Mouse (Mus musculus) MEL (cell line): Measurements from ENCODE around the gene Ltbp2. TPM values are rescaled to one million over a fixed set of nuclear protein-coding genes. Genes with fewer than 3 reads are reported as not detected.

ENCODE experiments used
- DNase-seq: peaks from one replicate; pipeline ENCODE4 v3.0.0; 2011; ENCODE audit warnings: low read depth, low spot score
- H3K27ac ChIP-seq: 2 replicates; pipeline ENCODE4 v1.5.1; 2012; ENCODE audit warnings: low read depth, mild to moderate bottlenecking, control low read depth, low read length, moderate library complexity; ENCODE audit not compliant: control insufficient read depth
- H3K27me3 ChIP-seq, 2 experiments: fragments of 150-350 bp in 1 of 2; sonication (generic) in 1 of 2; 2 replicates each; pipeline ENCODE4 v1.6.1; 2012; ENCODE audit warnings: low read length in 2 of 2, mild to moderate bottlenecking in 2 of 2, improper control_type of control experiment in 1 of 2, moderate library complexity in 1 of 2; ENCODE audit not compliant: insufficient read depth in 2 of 2, control insufficient read depth in 1 of 2
- H3K36me3 ChIP-seq, 2 experiments: 2 replicates each; pipeline ENCODE4 v1.6.1; 2012 to 2014; ENCODE audit warnings: low read length in 2 of 2, improper control_type of control experiment in 1 of 2, inconsistent platforms in 1 of 2, mild to moderate bottlenecking in 1 of 2; ENCODE audit not compliant: insufficient read depth in 2 of 2, control insufficient read depth in 1 of 2
- H3K4me1 ChIP-seq, 2 experiments: fragments of 150-350 bp in 1 of 2; sonication (generic) in 1 of 2; 2 replicates each; pipeline ENCODE4 v1.6.1; 2012; ENCODE audit warnings: low read length in 2 of 2, improper control_type of control experiment in 1 of 2, mild to moderate bottlenecking in 1 of 2; ENCODE audit not compliant: insufficient read depth in 2 of 2, control insufficient read depth in 1 of 2
- H3K4me3 ChIP-seq, 2 experiments: fragments of 150-350 bp in 1 of 2; sonication (generic) in 1 of 2; 2 replicates each; pipeline ENCODE4 v1.5.1; 2012; ENCODE audit warnings: low read depth in 2 of 2, low read length in 2 of 2, mild to moderate bottlenecking in 2 of 2, moderate library complexity in 2 of 2, control low read depth in 1 of 2, improper control_type of control experiment in 1 of 2; ENCODE audit not compliant: control insufficient read depth in 1 of 2, insufficient read depth in 1 of 2
- H3K79me2 ChIP-seq: 2 replicates; pipeline ENCODE4 v1.6.1; 2012; ENCODE audit warnings: mild to moderate bottlenecking, low read length, moderate library complexity; ENCODE audit not compliant: control insufficient read depth, poor library complexity, insufficient read depth
- H3K9ac ChIP-seq: 2 replicates; pipeline ENCODE4 v1.6.1; 2012; ENCODE audit warnings: low read depth, mild to moderate bottlenecking, control low read depth, low read length, moderate library complexity; ENCODE audit not compliant: control insufficient read depth, poor library complexity, severe bottlenecking
- H3K9me3 ChIP-seq: fragments of 150-350 bp; sonication (generic); replicated peaks from 2 replicates; pipeline ENCODE4 v1.6.1; 2012; ENCODE audit warnings: mild to moderate bottlenecking, low read length, improper control_type of control experiment, moderate library complexity; ENCODE audit not compliant: insufficient read depth
- CHD1 ChIP-seq: IDR thresholded peaks from 2 replicates; pipeline ENCODE4 v1.6.1; 2012; ENCODE audit warnings: low read depth, mild to moderate bottlenecking, inconsistent platforms, low read length, improper control_type of control experiment
- EP300 ChIP-seq, 2 experiments: IDR thresholded peaks; 2 replicates each; pipeline ENCODE4 v1.6.1; 2011; ENCODE audit warnings: improper control_type of control experiment in 2 of 2, low read length in 2 of 2, low read depth in 1 of 2, mild to moderate bottlenecking in 1 of 2
- ETS1 ChIP-seq: IDR thresholded peaks from 2 replicates; pipeline ENCODE4 v1.6.1; 2012; ENCODE audit warnings: low read depth, mild to moderate bottlenecking, inconsistent platforms, low read length, improper control_type of control experiment, moderate library complexity
- GABPA ChIP-seq: IDR thresholded peaks from 2 replicates; pipeline ENCODE4 v1.6.1; 2012; ENCODE audit warnings: low read depth, mild to moderate bottlenecking, inconsistent platforms, low read length, improper control_type of control experiment, moderate library complexity
- GATA1 ChIP-seq: IDR thresholded peaks from 2 replicates; pipeline ENCODE4 v1.6.1; 2011; ENCODE audit warnings: low read depth, low read length, improper control_type of control experiment
- MAFK ChIP-seq: IDR thresholded peaks from 2 replicates; pipeline ENCODE4 v1.6.1; 2011; ENCODE audit warnings: low read depth, mild to moderate bottlenecking, low read length, improper control_type of control experiment, borderline replicate concordance
- MEF2A ChIP-seq: IDR thresholded peaks from 2 replicates; pipeline ENCODE4 v1.6.1; 2014; ENCODE audit warnings: low read depth, mild to moderate bottlenecking, inconsistent platforms, low read length, improper control_type of control experiment; ENCODE audit not compliant: poor library complexity, insufficient replicate concordance, severe bottlenecking; ENCODE audit errors: extremely low read depth
- MXI1 ChIP-seq: IDR thresholded peaks from 2 replicates; pipeline ENCODE4 v1.6.1; 2011; ENCODE audit warnings: mild to moderate bottlenecking, low read depth, low read length, improper control_type of control experiment
- MYB ChIP-seq: IDR thresholded peaks from 2 replicates; pipeline ENCODE4 v1.6.1; 2011; ENCODE audit warnings: mild to moderate bottlenecking, low read depth, low read length, improper control_type of control experiment
- POLR2A ChIP-seq, 2 experiments: IDR thresholded peaks; 2 replicates each; pipeline ENCODE4 v1.6.1; 2011 to 2012; ENCODE audit warnings: low read length in 2 of 2, mild to moderate bottlenecking in 2 of 2, control low read depth in 1 of 2, improper control_type of control experiment in 1 of 2, low read depth in 1 of 2, moderate library complexity in 1 of 2; ENCODE audit not compliant: control insufficient read depth in 1 of 2, insufficient read depth in 1 of 2, poor library complexity in 1 of 2
- POLR2AphosphoS5 ChIP-seq: IDR thresholded peaks from 2 replicates; pipeline ENCODE4 v1.6.1; 2012; ENCODE audit warnings: low read depth, borderline replicate concordance, mild to moderate bottlenecking, inconsistent platforms, low read length, moderate library complexity, mixed read lengths
- RAD21 ChIP-seq: IDR thresholded peaks from 2 replicates; pipeline ENCODE4 v1.6.1; 2011; ENCODE audit warnings: mild to moderate bottlenecking, low read depth, low read length, improper control_type of control experiment
- RCOR1 ChIP-seq: IDR thresholded peaks from 2 replicates; pipeline ENCODE4 v1.6.1; 2012; ENCODE audit warnings: low read depth, mild to moderate bottlenecking, inconsistent platforms, low read length, improper control_type of control experiment
- SIN3A ChIP-seq: IDR thresholded peaks from 2 replicates; pipeline ENCODE4 v1.6.1; 2012; ENCODE audit warnings: low read length, improper control_type of control experiment, inconsistent platforms
- TBP ChIP-seq: IDR thresholded peaks from 2 replicates; pipeline ENCODE4 v1.8.0; 2011; ENCODE audit warnings: low read depth, low read length, improper control_type of control experiment
- TCF12 ChIP-seq: IDR thresholded peaks from 2 replicates; pipeline ENCODE4 v1.6.1; 2014; ENCODE audit warnings: low read depth, mild to moderate bottlenecking, inconsistent platforms, low read length, improper control_type of control experiment, moderate library complexity
- UBTF ChIP-seq: IDR thresholded peaks from 2 replicates; pipeline ENCODE4 v1.6.1; 2012; ENCODE audit warnings: low read depth, mild to moderate bottlenecking, inconsistent platforms, low read length, improper control_type of control experiment, moderate library complexity, borderline replicate concordance; ENCODE audit not compliant: insufficient read depth
- USF2 ChIP-seq, 2 experiments: IDR thresholded peaks; 2 replicates each; pipeline ENCODE4 v1.6.1; 2011 to 2012; ENCODE audit warnings: improper control_type of control experiment in 2 of 2, low read length in 2 of 2, borderline replicate concordance in 1 of 2, inconsistent platforms in 1 of 2, low read depth in 1 of 2, mild to moderate bottlenecking in 1 of 2; ENCODE audit not compliant: insufficient read depth in 1 of 2
- ZC3H11A ChIP-seq: IDR thresholded peaks from 2 replicates; pipeline ENCODE4 v1.6.1; 2012; ENCODE audit warnings: low read depth, mild to moderate bottlenecking, inconsistent platforms, low read length, improper control_type of control experiment
- ZKSCAN1 ChIP-seq: IDR thresholded peaks from 2 replicates; pipeline ENCODE4 v1.6.1; 2012; ENCODE audit warnings: low read depth, mild to moderate bottlenecking, inconsistent platforms, low read length, improper control_type of control experiment, moderate library complexity
- ZMIZ1 ChIP-seq: IDR thresholded peaks from 2 replicates; pipeline ENCODE4 v1.6.1; 2012; ENCODE audit warnings: low read depth, mild to moderate bottlenecking, inconsistent platforms, low read length, improper control_type of control experiment, moderate library complexity
- polyA plus RNA-seq, 2 experiments: library from polyadenylated mRNA; stranded (reverse) in 1 of 2; unstranded in 1 of 2; fragments of >175 nt in 1 of 2; fragments of >200 nt in 1 of 2; gene quantifications; 2 replicates each; pipeline versions ENCODE4 v1.2.1 to v1.2.4; 2012; ENCODE audit warnings: low replicate concordance in 2 of 2, low read depth in 1 of 2; ENCODE audit not compliant: insufficient read length in 2 of 2, insufficient read depth in 1 of 2, missing spikeins in 1 of 2
- total RNA-seq: library from RNA; depleted of rRNA; stranded (reverse); fragments of 300-350 nt; gene quantifications from 2 replicates; pipeline ENCODE4 v1.2.3, GENCODE M21; 2012

Gene Ltbp2
- total and polyA plus RNA-seq, 3 experiments = 0.01 to 0.08 TPM; not detected in 1

GRCm38 (mm10) chr12:84896235-84896634 is 19.9 kb upstream of the Ltbp2 start:
- no peaks in the 10 kb centered on the region for H3K79me2 ChIP-seq
- H3K9ac ChIP-seq = no peak overlapping the region
- no peak for DNase-seq
- H3K27ac ChIP-seq = no peak overlapping the region
- TF ChIP-seq RAD21 = no peak
- TF ChIP-seq POLR2A (IDR thresholded peaks at IDR 0.05; ENCODE audit: control insufficient read depth in 1 of 2, insufficient read depth in 1 of 2, low read depth in 1 of 2, low read length in 2 of 2, poor library complexity in 1 of 2) = no peak
- no peak for TF ChIP-seq SIN3A
- TF ChIP-seq RCOR1 = no peak
- H3K9me3 ChIP-seq = no peaks in the 10 kb centered on the region
- peaks cover 0 to 12% of the 10 kb centered on the region in 2 experiments; a peak in 3 of 4 replicates for H3K4me1 ChIP-seq
- H3K27me3 ChIP-seq = peaks cover 2% of the 10 kb centered on the region in 2 experiments; a peak in 2 of 4 replicates
- H3K36me3 ChIP-seq = no peaks in the 10 kb centered on the region; a peak in 1 of 4 replicates
- H3K4me3 ChIP-seq = no peak overlapping the region

- H3K27me3 ChIP-seq = peaks cover 2 to 5% of the 10 kb centered on the region in 2 experiments; a peak in 2 of 4 replicates
- no peak for DNase-seq
Observed at GRCm38 (mm10) chr12:84893648-84894628, 17.6 kb upstream of the Ltbp2 start.

GRCm38 (mm10) chr12:84890289-84890688 is 14.0 kb upstream of the Ltbp2 start:
- Histone ChIP-seq H3K4me1 (no peaks in the 10 kb centered on the region), H3K27me3 (peaks cover 2 to 8% of the 10 kb centered on the region in 2 experiments; a peak in 2 of 4 replicates), H3K79me2 (no peaks in the 10 kb centered on the region), H3K9me3 (no peaks in the 10 kb centered on the region), H3K9ac (no peak overlapping the region), H3K4me3 (no peak overlapping the region), H3K36me3 (no peaks in the 10 kb centered on the region), H3K27ac (no peak overlapping the region)
- no peak for DNase-seq
- no peak for TF ChIP-seq TCF12
- TF ChIP-seq UBTF = no peak
- TF ChIP-seq GABPA = no peak
- TF ChIP-seq RAD21 = no peak
- no peak for TF ChIP-seq ZMIZ1
- TF ChIP-seq ZKSCAN1 = no peak
- TF ChIP-seq USF2 (IDR thresholded peaks at IDR 0.05; ENCODE audit: borderline replicate concordance in 1 of 2, insufficient read depth in 1 of 2, low read depth in 1 of 2, low read length in 2 of 2) = no peak
- no peak for TF ChIP-seq EP300 (IDR thresholded peaks at IDR 0.05; ENCODE audit: low read depth in 1 of 2, low read length in 2 of 2)
- TF ChIP-seq SIN3A = no peak
- TF ChIP-seq MEF2A = no peak

More at GRCm38 (mm10) chr12:84893648-84894628, 17.6 kb upstream of the Ltbp2 start:
- Histone ChIP-seq H3K27ac (no peak overlapping the region), H3K79me2 (no peaks in the 10 kb centered on the region), H3K36me3 (no peaks in the 10 kb centered on the region; a peak in 1 of 4 replicates), H3K4me1 (peaks cover 0 to 6% of the 10 kb centered on the region in 2 experiments; a peak in 2 of 4 replicates), H3K9me3 (no peaks in the 10 kb centered on the region), H3K9ac (no peak overlapping the region), H3K4me3 (no peak overlapping the region)
- no peak for TF ChIP-seq TBP
- no peak for TF ChIP-seq MXI1
- TF ChIP-seq GATA1 = no peak
- no peak for TF ChIP-seq MYB
- no peak for TF ChIP-seq MAFK
- no peak for TF ChIP-seq SIN3A
- TF ChIP-seq POLR2AphosphoS5 = no peak
- TF ChIP-seq MEF2A = no peak
- no peak for TF ChIP-seq ZC3H11A
- TF ChIP-seq EP300 (IDR thresholded peaks at IDR 0.05; ENCODE audit: low read depth in 1 of 2, low read length in 2 of 2) = no peak
- TF ChIP-seq ETS1 = no peak
- no peak for TF ChIP-seq CHD1
